Mouse (Mus musculus) ES-E14 (cell line): ENCODE results near the gene Rabepk.

Experiments used
- CHD2 ChIP-seq: IDR thresholded peaks from 2 replicates; pipeline ENCODE4 v1.6.1; 2014; ENCODE audit warnings: mild to moderate bottlenecking, low read depth, low read length, inconsistent platforms
- HCFC1 ChIP-seq: IDR thresholded peaks from 2 replicates; pipeline ENCODE4 v1.6.1; 2012; ENCODE audit warnings: low read length, inconsistent platforms, borderline replicate concordance; ENCODE audit not compliant: insufficient read depth
- MAFK ChIP-seq: IDR thresholded peaks from 2 replicates; pipeline ENCODE4 v1.6.1; 2014; ENCODE audit warnings: mild to moderate bottlenecking, low read depth, low read length, inconsistent platforms; ENCODE audit not compliant: insufficient read depth
- ZC3H11A ChIP-seq: IDR thresholded peaks from 2 replicates; pipeline ENCODE4 v1.6.1; 2012; ENCODE audit warnings: low read depth, mild to moderate bottlenecking, inconsistent platforms, low read length, borderline replicate concordance
- ZNF384 ChIP-seq: IDR thresholded peaks from 2 replicates; pipeline ENCODE4 v1.6.1; 2012; ENCODE audit warnings: low read depth, low read length, inconsistent platforms

GRCm38 (mm10) chr2:34818492-34818891 is 18.8 kb upstream of the Rabepk start:
- no peak for TF ChIP-seq ZC3H11A
- no peak for TF ChIP-seq HCFC1
- no peak for TF ChIP-seq CHD2
- TF ChIP-seq ZNF384: no peak
- TF ChIP-seq MAFK: no peak
